Mouse (Mus musculus): ENCODE results near the gene Rfc2. TPM values are rescaled to one million over a fixed set of nuclear protein-coding genes. Genes with fewer than 3 reads are reported as not detected.
A peak's percentile ranks its signal among the peaks of the same experiment; 100 is the strongest.
"Not testable (repeated sequence)": the region's sequence is repeated elsewhere in the genome, so short reads cannot be mapped to it uniquely, and the experiment has no call there.

Gene Rfc2
- total RNA-seq, 2 experiments from 2014 or later: 125 to 279 TPM

DNA sequence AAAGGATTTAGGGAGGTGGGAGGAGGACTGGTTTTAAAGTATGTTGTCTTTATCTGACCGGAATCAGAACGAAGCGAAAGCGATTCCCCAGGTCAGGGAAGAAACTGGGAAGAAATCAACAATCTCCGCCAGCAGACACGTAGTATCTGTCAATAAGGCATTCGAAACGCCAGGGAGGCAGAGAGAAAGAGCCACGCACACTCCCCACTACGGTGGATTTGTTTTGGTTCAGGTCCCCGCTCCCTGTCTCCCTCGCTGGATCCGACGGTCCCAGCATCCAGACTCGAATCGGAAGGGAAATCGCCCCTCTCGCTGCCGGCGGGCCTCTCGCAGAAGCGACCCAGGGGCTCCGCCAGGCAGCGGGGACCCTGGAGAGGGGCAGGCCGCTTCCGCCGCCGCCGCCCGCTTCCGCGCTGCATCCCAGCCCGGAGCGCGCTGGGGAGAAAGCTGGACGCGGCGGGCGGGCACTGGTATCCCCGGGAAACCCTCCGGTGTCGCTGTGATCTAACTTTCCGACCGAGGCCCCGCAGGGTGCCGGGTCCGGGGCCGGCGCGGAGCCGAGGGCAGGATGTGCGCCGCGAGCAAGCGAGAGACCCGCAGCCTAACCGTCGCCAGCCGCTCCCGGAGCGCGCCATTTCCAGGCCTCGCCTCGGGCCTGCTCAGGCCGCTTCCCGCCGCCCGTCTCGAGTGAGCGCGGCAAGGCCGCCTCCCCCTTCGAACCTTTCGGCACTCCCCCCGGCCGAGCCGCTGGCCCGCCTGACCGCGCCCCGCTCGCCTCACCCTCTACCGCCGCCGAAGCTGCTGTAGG, 57.5 kb downstream of the Rfc2 start:
- no peak for ATAC-seq (replicated peaks; ENCODE audit: low FRiP score, low TSS enrichment, poor library complexity, severe bottlenecking)

GRCm38 (mm10) chr5:134639269-134639682, 58.1 kb downstream of the Rfc2 start, which contains the start of gene Eif4h:
Gene Eif4h (minus strand): TSS chr5:134639490.
- peak; percentile 90 for ATAC-seq (replicated peaks; ENCODE audit: low FRiP score, low TSS enrichment, poor library complexity, severe bottlenecking)

GRCm38 (mm10) chr5:134640371-134640770, 59.2 kb downstream of the Rfc2 start:
- ATAC-seq (replicated peaks; ENCODE audit: low FRiP score, low TSS enrichment, poor library complexity, severe bottlenecking): no peak

DNA sequence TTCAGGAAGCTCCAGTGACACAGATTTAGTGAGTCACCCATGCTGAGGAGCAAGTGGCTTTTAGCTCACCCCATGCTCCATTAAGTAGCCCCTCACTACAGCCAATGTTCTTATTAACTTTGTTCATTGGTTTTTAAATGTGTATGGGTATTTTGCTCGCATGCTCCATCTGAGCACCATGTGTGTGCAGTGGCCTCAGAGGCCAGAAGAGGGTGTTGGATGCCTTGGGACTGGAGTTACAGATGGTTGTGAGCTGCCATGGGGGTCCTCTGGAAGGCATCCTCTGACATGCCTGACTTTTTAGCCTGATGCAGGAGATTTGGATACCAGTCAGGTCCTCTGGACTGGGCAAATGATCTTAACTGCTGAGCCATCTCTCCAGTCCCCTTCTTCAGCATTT, 63.0 kb downstream of the Rfc2 start:
- ATAC-seq (replicated peaks; ENCODE audit: low FRiP score, low TSS enrichment, poor library complexity, severe bottlenecking): no peak

DNA sequence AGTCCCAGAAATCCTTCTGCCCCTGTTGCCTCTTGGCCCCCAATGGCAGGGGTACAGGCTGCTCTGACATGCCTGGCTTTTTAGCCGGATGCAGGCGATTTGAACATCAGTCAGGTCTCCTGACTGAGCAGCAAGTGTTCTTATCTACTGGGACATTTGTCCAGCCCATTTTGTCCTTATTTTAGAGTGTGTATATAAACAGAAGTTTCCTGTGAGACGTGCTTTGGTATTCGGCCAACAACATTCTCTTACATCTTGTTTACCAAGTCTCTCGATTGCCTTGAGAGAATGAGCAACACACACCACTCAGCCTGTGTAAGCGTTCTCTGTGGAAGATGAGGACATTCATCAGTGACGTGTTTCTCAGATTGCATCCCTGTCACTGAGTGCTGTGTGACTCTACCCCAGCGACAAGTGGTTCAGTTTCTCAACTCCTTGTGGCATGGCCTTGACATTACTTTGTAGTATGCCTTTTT, 63.5 kb downstream of the Rfc2 start:
- ATAC-seq (replicated peaks; ENCODE audit: low FRiP score, low TSS enrichment, poor library complexity, severe bottlenecking): no peak

GRCm38 (mm10) chr5:134646461-134646860, 65.3 kb downstream of the Rfc2 start:
- ATAC-seq (replicated peaks; ENCODE audit: low FRiP score, low TSS enrichment, poor library complexity, severe bottlenecking): no peak

- no peak for ATAC-seq (replicated peaks; ENCODE audit: low FRiP score, low TSS enrichment, poor library complexity, severe bottlenecking)
These were observed 66.2 kb downstream of the Rfc2 start for GRCm38 (mm10) chr5:134647394-134647793.

- ATAC-seq (replicated peaks; ENCODE audit: low FRiP score, low TSS enrichment, poor library complexity, severe bottlenecking): not testable (repeated sequence)
These were observed 67.8 kb downstream of the Rfc2 start for GRCm38 (mm10) chr5:134648976-134649375.

GRCm38 (mm10) chr5:134650926-134651325, 69.8 kb downstream of the Rfc2 start:
- ATAC-seq (replicated peaks; ENCODE audit: low FRiP score, low TSS enrichment, poor library complexity, severe bottlenecking): peak; percentile 71; the same call in 1 of the 2 replicates

Other genes with a start within 250 kb of the Rfc2 start
- gene Gtf2ird1, start 124.7 kb upstream of the Rfc2 start, total RNA-seq (2014; fragmentation: Nextera tagmentation): 17.7 and 23.1 TPM in 2 replicates
- gene Gtf2ird1, start 124.7 kb upstream of the Rfc2 start, total RNA-seq (2017): 5.5 and 11.8 TPM in 2 replicates
- gene Clip2, start 28.9 kb upstream of the Rfc2 start, total RNA-seq (2014; fragmentation: Nextera tagmentation): 4.6 and 5.6 TPM in 2 replicates
- 7.0 and 8.3 TPM in 2 replicates for gene Clip2, start 28.9 kb upstream of the Rfc2 start, total RNA-seq (2017)
- not detected in 2 replicates for gene Syna, start 21.2 kb upstream of the Rfc2 start, total RNA-seq (2014; fragmentation: Nextera tagmentation)
- not detected in 2 replicates for gene Syna, start 21.2 kb upstream of the Rfc2 start, total RNA-seq (2017)
- gene Lat2, start 33.7 kb downstream of the Rfc2 start, total RNA-seq (2014; fragmentation: Nextera tagmentation): 8.5 and 9.8 TPM in 2 replicates
- gene Lat2, start 33.7 kb downstream of the Rfc2 start, total RNA-seq (2017): 7.2 and 14.6 TPM in 2 replicates
- 253 and 273 TPM in 2 replicates for gene Eif4h, start 58.1 kb downstream of the Rfc2 start, total RNA-seq (2014; fragmentation: Nextera tagmentation)
- 220 and 233 TPM in 2 replicates for gene Eif4h, start 58.1 kb downstream of the Rfc2 start, total RNA-seq (2017)
- gene Limk1, start 107.2 kb downstream of the Rfc2 start, total RNA-seq (2014; fragmentation: Nextera tagmentation): 6.9 and 8.4 TPM in 2 replicates
- gene Limk1, start 107.2 kb downstream of the Rfc2 start, total RNA-seq (2017): 3.3 and 3.8 TPM in 2 replicates
- not detected in 2 replicates for gene Eln, start 166.0 kb downstream of the Rfc2 start, total RNA-seq (2014; fragmentation: Nextera tagmentation)
- not detected in 2 replicates for gene Eln, start 166.0 kb downstream of the Rfc2 start, total RNA-seq (2017)